Mouse (Mus musculus): ENCODE results near the gene Magix. TPM values are rescaled to one million over a fixed set of nuclear protein-coding genes. Genes with fewer than 3 reads are reported as not detected.
A peak's percentile ranks its signal among the peaks of the same experiment; 100 is the strongest.

Gene Magix
- 4.2 TPM in 1 of 2 replicates, not detected in the other for total RNA-seq (2014; rRNA removed)
- polyA plus RNA-seq (2015; fragmentation: Nextera tagmentation; extraction: Ambion mirVana), result 0.18 and 0.29 TPM in 2 replicates

DNA sequence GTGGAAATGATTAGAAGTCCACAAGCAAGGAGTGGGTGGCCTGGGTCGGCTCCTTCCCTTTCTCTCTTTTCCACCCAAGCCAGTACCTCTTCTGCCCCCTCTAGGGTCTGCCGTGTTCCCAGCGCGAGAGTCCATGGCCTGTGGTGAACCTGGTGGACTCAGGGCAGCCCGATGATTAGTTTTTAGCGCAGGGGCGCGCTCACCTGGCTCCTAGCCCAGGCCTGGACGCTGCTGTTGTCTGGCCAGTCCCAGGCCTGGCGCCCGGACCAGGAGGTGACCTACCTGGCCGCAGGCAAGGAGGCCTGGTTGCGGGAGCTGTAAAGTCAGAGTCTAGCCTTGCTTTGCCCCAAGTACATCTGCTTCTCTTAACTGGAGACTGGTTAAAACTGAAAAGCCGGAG, at the start of gene Magix:
Gene Magix, minus strand, starts transcription at position 388 of the 400 bp plus-strand sequence.
- 70% methylated on average over 14 of the region's 14 CpGs for WGBS
- no peak for DNase-seq (ENCODE audit: low spot score)
- H3K9ac ChIP-seq (replicated peaks; ENCODE audit: low read length), result no peak within 1 kb of the TSS

GRCm38 (mm10) chrX:7728922-7729265, 47.8 kb upstream of the Magix start:
- Histone ChIP-seq H3K4me3 (ENCODE audit: low read length) (peak overlapping the region; percentile 42), H3K27me3 (ENCODE audit: insufficient read depth, low read length) (no peaks in the 10 kb centered on the region), H3K27ac (peak overlapping the region; percentile 76), H3K4me2 (ENCODE audit: low read depth, low read length) (peak overlapping the region; percentile 55), H3K9me3 (ENCODE audit: low read length) (no peaks in the 10 kb centered on the region), H3K4me1 (ENCODE audit: insufficient read depth, low read length) (no peaks in the 10 kb centered on the region), H3K9ac (replicated peaks; ENCODE audit: low read length) (peak overlapping the region; percentile 43), H3K36me3 (ENCODE audit: insufficient read depth, low read length) (no peaks in the 10 kb centered on the region)
- ATAC-seq (no peak; the same call in 1 of the 2 replicates), DNase-seq (ENCODE audit: low spot score) (no peak)
- WGBS, result 43% methylated on average over 4 of the region's 4 CpGs
- no peak for TF ChIP-seq CTCF (IDR thresholded peaks at IDR 0.05; ENCODE audit: low read depth)

More for the DNA sequence above, at the start of gene Magix:
- Histone ChIP-seq H3K27ac (no peak within 1 kb of the TSS), H3K27me3 (ENCODE audit: insufficient read depth, low read length) (no peaks in the 10 kb centered on the region), H3K4me2 (ENCODE audit: low read depth, low read length) (peak within 1 kb of the TSS; percentile 52), H3K9me3 (ENCODE audit: low read length) (no peaks in the 10 kb centered on the region), H3K4me3 (ENCODE audit: low read length) (peak within 1 kb of the TSS; percentile 19; the same call in 1 of the 2 replicates), H3K4me1 (ENCODE audit: insufficient read depth, low read length) (no peaks in the 10 kb centered on the region), H3K36me3 (ENCODE audit: insufficient read depth, low read length) (no peaks in the 10 kb centered on the region)
- no peak for TF ChIP-seq CTCF (IDR thresholded peaks at IDR 0.05; ENCODE audit: low read depth)
- ATAC-seq, result no peak

DNA sequence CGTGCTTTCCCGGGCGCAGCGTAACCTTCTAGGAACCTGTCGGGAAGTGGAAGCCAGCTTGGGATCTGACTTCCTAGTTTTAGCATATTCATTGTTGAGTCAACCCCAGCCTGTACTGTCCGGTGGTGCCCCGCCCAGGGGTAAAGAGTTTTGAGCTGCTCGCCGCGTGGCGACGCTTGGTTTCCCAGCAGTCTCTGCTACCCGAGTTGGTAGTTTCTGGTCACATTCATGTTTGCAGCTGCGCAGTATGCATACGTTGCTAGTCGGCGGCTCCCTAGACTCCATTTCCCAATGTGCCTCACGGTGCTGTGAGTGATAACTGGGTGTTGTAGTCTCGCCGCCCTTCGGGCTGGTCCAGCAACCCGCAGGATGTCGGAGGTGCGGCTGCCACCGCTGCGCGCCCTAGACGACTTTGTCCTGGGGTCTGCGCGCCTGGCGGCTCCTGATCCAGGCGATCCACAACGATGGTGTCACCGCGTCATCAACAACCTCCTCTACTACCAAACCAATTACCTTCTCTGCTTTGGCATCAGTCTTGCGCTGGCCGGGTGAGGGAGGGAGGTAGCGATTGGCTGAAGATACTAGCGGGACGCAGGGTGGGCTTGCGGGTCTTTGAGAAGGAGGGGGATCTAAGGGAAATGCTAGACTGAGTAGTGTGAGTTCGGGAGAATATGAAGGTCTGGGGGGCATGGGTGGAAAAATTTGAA, 47.3 kb upstream of the Magix start, which contains the start of gene Praf2:
Gene Praf2, plus strand, starts transcription at position 225 of the 707 bp plus-strand sequence.
- Histone ChIP-seq H3K27ac (peak within 1 kb of the TSS; percentile 76), H3K4me1 (ENCODE audit: insufficient read depth, low read length) (no peaks in the 10 kb centered on the region), H3K27me3 (ENCODE audit: insufficient read depth, low read length) (no peaks in the 10 kb centered on the region), H3K36me3 (ENCODE audit: insufficient read depth, low read length) (no peaks in the 10 kb centered on the region), H3K4me3 (ENCODE audit: low read length) (peak within 1 kb of the TSS; percentile 42), H3K9me3 (ENCODE audit: low read length) (no peaks in the 10 kb centered on the region), H3K9ac (replicated peaks; ENCODE audit: low read length) (peak within 1 kb of the TSS; percentile 43), H3K4me2 (ENCODE audit: low read depth, low read length) (peak within 1 kb of the TSS; percentile 55)
- DNase-seq (ENCODE audit: low spot score) (peak; percentile 90), ATAC-seq (peak; percentile 95)
- TF ChIP-seq CTCF (IDR thresholded peaks at IDR 0.05; ENCODE audit: low read depth), result peak; percentile 13; the same call in 1 of the 2 replicates
- 32% methylated on average over 42 of the region's 42 CpGs for WGBS

- Histone ChIP-seq H3K27ac (no peak overlapping the region), H3K36me3 (ENCODE audit: insufficient read depth, low read length) (no peaks in the 10 kb centered on the region), H3K4me1 (ENCODE audit: insufficient read depth, low read length) (0 out of 2 replicates have a peak, but pooled peaks cover 4% of the 10 kb centered on the region), H3K27me3 (ENCODE audit: insufficient read depth, low read length) (no peaks in the 10 kb centered on the region), H3K9me3 (ENCODE audit: low read length) (no peaks in the 10 kb centered on the region), H3K4me3 (ENCODE audit: low read length) (no peak overlapping the region), H3K9ac (replicated peaks; ENCODE audit: low read length) (no peak overlapping the region), H3K4me2 (ENCODE audit: low read depth, low read length) (no peak overlapping the region)
- no peak for DNase-seq (ENCODE audit: low spot score)
- TF ChIP-seq CTCF (IDR thresholded peaks at IDR 0.05; ENCODE audit: low read depth), result no peak
- ATAC-seq, result no peak
- WGBS, result 89% methylated on average over 13 of the region's 13 CpGs
These were observed 46.1 kb upstream of the Magix start for GRCm38 (mm10) chrX:7727176-7727575.

DNA sequence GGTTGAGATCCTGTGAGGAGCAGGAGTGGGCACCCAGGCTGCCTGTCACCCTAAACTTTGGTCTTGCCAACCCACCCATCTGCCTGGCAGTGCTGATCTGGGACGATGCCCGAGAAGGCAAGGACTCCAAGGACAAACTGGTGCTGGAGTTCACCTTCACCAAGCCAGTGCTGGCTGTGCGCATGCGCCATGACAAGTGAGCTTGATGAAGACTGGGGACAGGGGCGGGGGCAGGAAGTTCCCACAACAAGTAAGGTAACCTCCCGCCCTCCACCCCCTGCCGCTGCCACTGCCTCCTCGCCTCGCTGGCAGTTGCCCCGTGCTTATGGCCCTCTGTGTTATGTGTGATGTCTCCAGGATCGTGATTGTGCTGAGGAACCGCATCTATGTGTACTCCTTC, 44.8 kb upstream of the Magix start:
- 88% methylated on average over 12 of the region's 12 CpGs for WGBS
- TF ChIP-seq CTCF (IDR thresholded peaks at IDR 0.05; ENCODE audit: low read depth), result no peak
- no peaks in the 10 kb centered on the region for H3K9me3 ChIP-seq (ENCODE audit: low read length)

DNA sequence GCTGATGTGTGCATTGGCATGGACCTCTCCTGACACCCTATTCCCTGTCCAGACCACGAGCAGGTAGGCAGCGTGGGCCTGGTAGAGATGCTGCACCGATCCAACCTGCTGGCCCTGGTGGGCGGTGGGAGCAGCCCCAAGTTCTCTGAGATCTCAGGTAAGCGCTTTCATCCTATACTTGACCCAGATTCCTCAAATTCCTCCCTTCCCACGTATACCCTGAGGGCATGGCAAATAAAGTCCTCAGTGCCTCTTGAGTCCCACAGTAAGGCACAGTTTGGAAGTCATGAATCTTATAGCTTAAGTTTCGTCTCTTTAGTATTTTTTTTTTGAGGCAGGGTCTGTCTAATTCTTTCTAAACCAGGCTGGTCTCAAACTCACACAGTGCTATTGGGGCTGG, 43.1 kb upstream of the Magix start:
- Histone ChIP-seq H3K9ac (replicated peaks; ENCODE audit: low read length) (no peak overlapping the region), H3K27me3 (ENCODE audit: insufficient read depth, low read length) (no peaks in the 10 kb centered on the region), H3K27ac (no peak overlapping the region), H3K9me3 (ENCODE audit: low read length) (no peaks in the 10 kb centered on the region), H3K36me3 (ENCODE audit: insufficient read depth, low read length) (no peaks in the 10 kb centered on the region), H3K4me1 (ENCODE audit: insufficient read depth, low read length) (0 out of 2 replicates have a peak, but pooled peaks cover 4% of the 10 kb centered on the region), H3K4me3 (ENCODE audit: low read length) (no peak overlapping the region), H3K4me2 (ENCODE audit: low read depth, low read length) (no peak overlapping the region)
- no peak for DNase-seq (ENCODE audit: low spot score)
- no peak for ATAC-seq
- 83% methylated on average over 7 of the region's 7 CpGs for WGBS
- TF ChIP-seq CTCF (IDR thresholded peaks at IDR 0.05; ENCODE audit: low read depth), result no peak

More for the DNA sequence above, 44.8 kb upstream of the Magix start:
- no peak overlapping the region for H3K4me2 ChIP-seq (ENCODE audit: low read depth, low read length)
- H3K4me3 ChIP-seq (ENCODE audit: low read length), result no peak overlapping the region
- H3K27me3 ChIP-seq (ENCODE audit: insufficient read depth, low read length), result no peaks in the 10 kb centered on the region
- H3K27ac ChIP-seq, result no peak overlapping the region
- H3K9ac ChIP-seq (replicated peaks; ENCODE audit: low read length), result no peak overlapping the region
- no peak for DNase-seq (ENCODE audit: low spot score)
- H3K4me1 ChIP-seq (ENCODE audit: insufficient read depth, low read length), result 0 out of 2 replicates have a peak, but pooled peaks cover 4% of the 10 kb centered on the region
- H3K36me3 ChIP-seq (ENCODE audit: insufficient read depth, low read length), result no peaks in the 10 kb centered on the region
- no peak for ATAC-seq

GRCm38 (mm10) chrX:7722691-7723090, 41.6 kb upstream of the Magix start:
- WGBS, result 36% methylated on average over 4 of the region's 4 CpGs
- ATAC-seq (no peak), DNase-seq (ENCODE audit: low spot score) (no peak)
- Histone ChIP-seq H3K9me3 (ENCODE audit: low read length) (no peaks in the 10 kb centered on the region), H3K9ac (replicated peaks; ENCODE audit: low read length) (peak overlapping the region; percentile 57), H3K27me3 (ENCODE audit: insufficient read depth, low read length) (no peaks in the 10 kb centered on the region), H3K4me2 (ENCODE audit: low read depth, low read length) (peak overlapping the region; percentile 68), H3K36me3 (ENCODE audit: insufficient read depth, low read length) (no peaks in the 10 kb centered on the region), H3K4me3 (ENCODE audit: low read length) (peak overlapping the region; percentile 54), H3K4me1 (ENCODE audit: insufficient read depth, low read length) (0 out of 2 replicates have a peak, but pooled peaks cover 4% of the 10 kb centered on the region), H3K27ac (no peak overlapping the region)
- TF ChIP-seq CTCF (IDR thresholded peaks at IDR 0.05; ENCODE audit: low read depth), result no peak

Data from hindbrain, postnatal 0 days (tissue).